Mouse (Mus musculus) heart, postnatal 10 days (tissue): Measurements from ENCODE around the gene Tbpl2. TPM values are rescaled to one million over a fixed set of nuclear protein-coding genes. Genes with fewer than 3 reads are reported as not detected.

Source experiments
- DNase-seq, 2 experiments: peaks; one replicate each; pipeline ENCODE4 v3.0.0; 2021
- intact Hi-C: fragments of 180-260 bp; cut with DNase I; formaldehyde crosslinking; loops from one replicate; pipeline ENCODE4 v1.15.1; 2025
- total RNA-seq, 2 experiments: library from RNA; stranded (reverse); gene quantifications; 2 replicates each; pipeline ENCODE4 v1.2.3; 2021

The Tbpl2 gene
- not detected for total RNA-seq

- DNase-seq, result no peak
- intact Hi-C loops, result no loop called here
Observed at GRCm38 (mm10) chr2:24096495-24096894, at the start of gene Tbpl2. TSS of gene Tbpl2 (minus strand) at chr2:24096595.

GRCm38 (mm10) chr2:24134373-24134772 lies 38.0 kb upstream of the Tbpl2 start:
- intact Hi-C loops, result no loop called here
- DNase-seq, result no peak

- no peak for DNase-seq
- intact Hi-C loops, result no loop called here
Observed at GRCm38 (mm10) chr2:24109085-24109484, 12.7 kb upstream of the Tbpl2 start.

GRCm38 (mm10) chr2:24103619-24104289 lies 7.4 kb upstream of the Tbpl2 start:
- no peak for DNase-seq
- intact Hi-C loops, result no loop called here

GRCm38 (mm10) chr2:24090921-24091320 lies 5.5 kb downstream of the Tbpl2 start:
- no peak for DNase-seq
- intact Hi-C loops, result no loop called here

GRCm38 (mm10) chr2:24050459-24050858 lies 45.9 kb downstream of the Tbpl2 start:
- DNase-seq, result no peak
- intact Hi-C loops, result no loop called here

GRCm38 (mm10) chr2:24049344-24049990 lies 46.9 kb downstream of the Tbpl2 start, which contains the start of gene Hnmt:
TSS of gene Hnmt (minus strand) at chr2:24049394.
- intact Hi-C loops, result no loop called here
- DNase-seq, result peak; percentile 1 to 9

- intact Hi-C loops, result no loop called here
- DNase-seq, result peak; percentile 66 to 71
Observed at GRCm38 (mm10) chr2:24048480-24049097, 47.8 kb downstream of the Tbpl2 start.

- no peak for DNase-seq
- intact Hi-C loops, result no loop called here
Observed at GRCm38 (mm10) chr2:24047551-24048479, 48.6 kb downstream of the Tbpl2 start.

- intact Hi-C loops, result no loop called here
- no peak for DNase-seq
Observed at GRCm38 (mm10) chr2:24042901-24043300, 53.5 kb downstream of the Tbpl2 start.

GRCm38 (mm10) chr2:24040531-24040930 lies 55.9 kb downstream of the Tbpl2 start:
- intact Hi-C loops, result no loop called here
- DNase-seq, result no peak

Other genes starting within 250 kb of the Tbpl2 start
- 1 to 10 TPM; 7.8 to 8.5 TPM for gene Hnmt, start 47.2 kb downstream of the Tbpl2 start, total RNA-seq
- gene Il1f8, start 56.6 kb upstream of the Tbpl2 start, total RNA-seq, result not detected
- gene Il1f9, start 89.9 kb upstream of the Tbpl2 start, total RNA-seq, result not detected
- not detected for gene Il1f6, start 118.8 kb upstream of the Tbpl2 start, total RNA-seq
- not detected for gene Il1f5, start 180.4 kb upstream of the Tbpl2 start, total RNA-seq
- not detected for gene Il1f10, start 194.6 kb upstream of the Tbpl2 start, total RNA-seq
- under 1 TPM in 1 of 2 experiments, not detected in 1; 0.20 TPM for gene Il1rn, start 240.3 kb upstream of the Tbpl2 start, total RNA-seq